Mouse (Mus musculus) cerebellum, postnatal 4 days (tissue): ENCODE results near the gene Olfr97.
"Not testable (repeated sequence)": the region's sequence is repeated elsewhere in the genome, so short reads cannot be mapped to it uniquely, and the experiment has no call there.

Source experiments
- DNase-seq, 2 experiments: peaks; one replicate each; pipeline ENCODE4 v3.0.0; 2022; ENCODE audit warnings: low spot score in 2 of 2, mixed read lengths in 1 of 2

The Olfr97 gene

GRCm38 (mm10) chr17:37237230-37237629, at the start of gene Olfr97:
Olfr97 (minus strand) TSS chr17:37237330.
- DNase-seq, result not testable (repeated sequence)

GRCm38 (mm10) chr17:37283360-37283759, 46.2 kb upstream of the Olfr97 start, which contains the start of gene Olfr99:
Olfr99 (minus strand) TSS chr17:37283460.
- DNase-seq, result no peak

- no peak for DNase-seq
Measured at GRCm38 (mm10) chr17:37280331-37280730, 43.2 kb upstream of the Olfr97 start.

DNA sequence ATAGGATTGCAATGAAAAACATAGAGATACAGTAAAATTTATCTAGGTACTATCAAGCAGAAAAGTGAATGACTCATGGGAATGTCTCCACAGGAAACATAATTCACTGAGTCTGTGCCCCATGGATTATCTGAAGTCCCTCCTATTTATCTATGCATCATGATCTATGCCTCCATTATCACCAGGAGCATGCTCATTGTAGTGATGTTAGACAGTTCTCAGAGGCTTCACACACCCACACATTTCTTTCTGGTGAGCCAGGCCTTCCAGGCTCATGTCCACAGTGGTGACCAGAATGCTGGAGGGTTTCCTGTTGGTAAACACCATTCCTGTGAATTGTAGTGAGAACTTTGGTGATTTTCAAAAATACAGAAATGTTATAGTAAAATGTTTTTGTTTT, 39.4 kb upstream of the Olfr97 start:
- DNase-seq, result no peak

- DNase-seq, result no peak
Measured at GRCm38 (mm10) chr17:37275626-37276248, 38.6 kb upstream of the Olfr97 start.

- no peak for DNase-seq
Measured at GRCm38 (mm10) chr17:37270702-37271092, 33.6 kb upstream of the Olfr97 start.

DNA sequence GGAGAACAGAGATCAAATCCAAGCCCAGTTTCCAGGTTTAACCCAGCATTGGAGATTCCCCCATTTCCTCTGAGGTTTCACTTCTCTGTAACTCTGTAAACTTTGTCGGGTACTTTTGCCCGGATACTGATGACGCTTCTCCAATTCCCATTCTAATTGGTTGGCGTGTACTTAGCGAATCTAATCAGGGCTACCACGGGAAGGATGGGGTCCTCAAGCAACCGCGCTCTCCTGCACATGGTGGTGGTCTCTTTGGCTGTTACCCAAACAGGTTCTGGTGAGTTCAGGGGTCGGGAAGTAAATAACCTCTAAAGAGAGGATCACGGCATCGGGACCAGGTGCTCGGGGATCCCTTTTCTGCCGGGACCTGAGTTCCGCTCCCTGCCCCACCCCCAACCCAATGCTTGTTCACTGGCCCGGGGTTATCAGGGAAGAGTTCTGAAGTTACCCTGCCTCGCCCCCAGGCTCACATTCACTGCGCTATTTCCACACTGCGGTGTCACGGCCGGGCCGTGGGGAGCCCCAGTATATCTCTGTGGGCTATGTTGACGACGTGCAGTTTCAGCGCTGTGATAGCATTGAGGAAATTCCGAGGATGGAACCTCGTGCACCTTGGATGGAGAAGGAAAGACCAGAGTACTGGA, 33.0 kb upstream of the Olfr97 start, which contains the start of gene H2-M3:
Gene H2-M3, plus strand, starts transcription at position 163 of the 644 bp plus-strand sequence.
- DNase-seq, result peak; percentile 83 to 87

DNA sequence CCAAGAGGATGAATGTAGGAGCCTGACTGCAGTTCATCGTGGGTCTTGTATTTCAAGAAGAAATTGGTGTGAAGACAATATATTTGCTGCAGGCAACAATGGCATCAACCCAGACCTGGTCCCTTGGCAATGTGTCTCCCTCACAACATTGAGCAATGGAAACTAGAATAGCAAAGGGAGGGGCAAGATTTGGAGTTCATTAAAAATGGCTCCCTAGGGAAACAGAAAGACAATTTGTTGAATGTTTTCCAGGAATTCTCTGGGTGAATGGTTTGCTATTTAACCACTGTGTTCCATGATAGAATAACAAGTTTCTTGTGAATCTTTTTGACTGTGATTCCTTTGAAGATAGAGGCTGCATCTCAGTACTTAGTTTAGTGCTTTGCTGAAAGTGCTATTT, 26.5 kb upstream of the Olfr97 start, which contains the start of gene Olfr98:
Gene Olfr98, minus strand, starts transcription at position 124 of the 400 bp plus-strand sequence.
- no peak for DNase-seq

DNA sequence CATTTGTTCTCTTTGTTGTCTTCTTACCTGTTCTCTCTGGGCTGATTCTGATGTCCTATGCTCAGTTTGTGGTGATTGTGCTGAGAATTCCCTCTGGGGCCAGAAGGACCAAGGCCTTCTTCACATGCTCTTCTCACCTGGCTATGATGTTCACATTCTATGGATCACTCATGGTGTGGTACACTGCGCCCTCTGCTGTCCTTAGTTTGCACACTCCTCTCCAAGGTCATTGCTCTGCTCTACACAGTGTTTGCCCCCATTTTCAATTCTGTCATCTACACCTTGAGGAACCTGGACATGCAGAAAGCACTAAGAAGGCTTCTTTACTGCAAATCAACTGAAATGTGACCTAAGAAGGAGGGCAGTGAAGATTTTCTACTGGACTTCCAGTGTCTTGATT, 13.4 kb upstream of the Olfr97 start:
- DNase-seq, result no peak

DNA sequence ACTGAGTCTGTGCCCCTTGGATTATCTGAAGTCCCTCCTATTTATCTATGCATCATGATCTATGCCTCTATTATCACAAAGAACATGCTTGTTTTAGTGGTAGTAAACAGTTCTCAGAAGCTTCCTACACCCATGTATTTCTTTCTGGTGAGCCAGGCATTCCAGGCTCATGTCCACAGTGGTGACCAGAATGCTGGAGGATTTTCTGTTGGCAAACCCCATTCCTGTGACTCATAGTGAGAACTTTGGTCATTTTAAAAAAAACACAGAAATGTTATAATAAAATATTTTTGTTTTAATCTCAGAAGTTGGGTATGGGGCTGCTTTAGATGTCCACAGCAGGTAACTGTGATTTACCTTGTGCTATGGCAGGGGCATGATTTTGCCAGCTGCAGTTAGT, 12.3 kb upstream of the Olfr97 start:
- no peak for DNase-seq

DNA sequence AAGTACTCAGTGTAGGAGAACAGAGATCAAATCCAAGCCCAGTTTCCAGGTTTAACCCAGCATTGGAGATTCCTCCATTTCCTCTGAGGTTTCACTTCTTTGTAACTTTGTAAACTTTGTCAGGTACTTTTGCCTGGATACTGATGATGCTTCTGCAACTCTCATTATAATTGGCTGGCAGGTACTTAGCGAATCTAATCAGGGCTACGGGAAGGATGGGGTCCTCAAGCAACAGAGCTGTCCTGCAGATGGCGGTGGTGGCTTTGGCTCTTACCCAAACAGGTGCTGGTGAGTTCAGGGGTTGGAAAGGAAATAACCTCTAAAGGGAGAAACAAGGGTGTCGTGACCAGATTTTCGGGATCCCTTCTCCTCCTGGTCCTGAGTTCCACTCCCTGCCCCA, 9.6 kb upstream of the Olfr97 start:
- DNase-seq, result peak in 1 of 2 experiments; percentile 14

- DNase-seq, result no peak
Measured at GRCm38 (mm10) chr17:37242198-37242597, 5.1 kb upstream of the Olfr97 start.

- DNase-seq, result no peak
Measured at GRCm38 (mm10) chr17:37221879-37222278, 15.3 kb downstream of the Olfr97 start.

DNA sequence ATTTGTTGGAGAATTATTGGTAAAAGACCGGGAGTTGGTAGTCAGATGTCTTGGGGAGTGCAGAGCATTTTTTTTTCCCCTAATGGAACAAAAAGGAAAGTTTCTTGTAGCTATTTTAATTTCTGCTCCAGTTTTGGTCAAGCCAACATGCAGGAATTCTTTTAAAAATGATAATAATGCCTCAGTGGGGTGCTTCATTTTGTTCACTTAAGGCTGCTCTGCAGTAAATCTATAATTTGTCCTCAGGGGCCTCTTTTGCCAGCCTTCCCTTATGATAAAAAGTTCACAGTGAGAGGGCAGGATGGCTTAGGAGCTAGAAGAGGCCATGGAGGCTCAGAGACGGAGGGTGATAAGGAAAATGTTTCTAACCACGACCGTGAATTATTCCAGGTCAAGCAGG, 17.3 kb downstream of the Olfr97 start, which contains the start of gene Olfr96:
Gene Olfr96, plus strand, starts transcription at position 301 of the 400 bp plus-strand sequence.
- no peak for DNase-seq

DNA sequence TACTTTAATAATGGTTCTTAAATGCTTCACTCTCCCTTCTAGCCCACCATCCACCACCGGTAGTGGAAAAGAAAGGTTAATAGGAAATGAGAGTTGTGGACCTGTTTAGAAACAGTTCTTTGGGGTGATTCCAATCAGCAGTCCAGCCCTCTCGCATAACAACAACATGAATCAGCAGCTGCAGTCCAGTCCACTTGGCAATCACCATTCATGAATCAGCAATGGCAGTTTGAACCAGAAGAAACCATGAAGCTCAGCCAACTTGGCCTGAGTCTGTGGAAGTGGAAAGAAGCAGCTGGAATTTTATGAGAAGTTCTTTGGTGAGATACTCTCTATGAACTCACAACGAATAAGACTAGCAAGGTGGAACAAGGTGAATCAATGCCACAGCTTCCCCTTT, 18.6 kb downstream of the Olfr97 start:
- DNase-seq, result no peak

DNA sequence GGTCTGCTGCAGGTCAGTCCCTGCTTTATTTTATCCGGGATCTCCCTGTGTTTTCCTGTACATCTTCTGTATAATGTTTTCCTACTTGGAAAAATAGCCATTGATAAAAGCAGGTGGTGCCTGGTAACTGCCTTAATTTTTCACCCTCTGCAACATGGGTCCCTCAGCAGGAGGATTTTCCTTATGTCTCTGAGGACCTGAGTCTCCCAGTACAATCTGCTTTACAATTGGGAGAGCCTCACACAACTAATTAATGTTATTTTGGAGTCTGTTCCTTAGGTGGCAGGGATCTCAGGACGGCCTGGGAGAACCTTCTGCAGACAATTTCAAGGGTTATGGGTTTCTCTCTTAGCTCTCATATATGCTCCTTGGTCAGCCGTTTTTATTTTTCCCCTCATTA, 24.1 kb downstream of the Olfr97 start, which contains the start of gene Olfr95:
Gene Olfr95, minus strand, starts transcription at position 101 of the 400 bp plus-strand sequence.
- DNase-seq, result no peak

- peak in 1 of 2 experiments; percentile 25 for DNase-seq
Measured at GRCm38 (mm10) chr17:37210884-37211768, 26.0 kb downstream of the Olfr97 start.

DNA sequence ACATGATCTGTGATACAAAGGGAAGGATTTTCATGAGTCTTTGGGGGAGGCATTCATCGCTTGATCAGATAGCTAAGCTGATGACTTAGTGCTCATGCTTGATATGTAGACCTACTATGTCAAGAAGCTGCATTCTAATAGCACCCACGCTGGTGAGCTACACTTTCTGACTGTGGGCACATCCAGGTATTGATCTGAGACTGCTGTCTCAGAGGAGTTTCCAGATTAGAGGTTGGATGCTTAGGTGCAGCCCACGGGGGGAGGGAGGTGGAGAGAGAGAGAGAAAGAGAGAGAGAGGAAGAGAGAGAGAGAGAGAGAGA, 33.3 kb downstream of the Olfr97 start:
- DNase-seq, result no peak

DNA sequence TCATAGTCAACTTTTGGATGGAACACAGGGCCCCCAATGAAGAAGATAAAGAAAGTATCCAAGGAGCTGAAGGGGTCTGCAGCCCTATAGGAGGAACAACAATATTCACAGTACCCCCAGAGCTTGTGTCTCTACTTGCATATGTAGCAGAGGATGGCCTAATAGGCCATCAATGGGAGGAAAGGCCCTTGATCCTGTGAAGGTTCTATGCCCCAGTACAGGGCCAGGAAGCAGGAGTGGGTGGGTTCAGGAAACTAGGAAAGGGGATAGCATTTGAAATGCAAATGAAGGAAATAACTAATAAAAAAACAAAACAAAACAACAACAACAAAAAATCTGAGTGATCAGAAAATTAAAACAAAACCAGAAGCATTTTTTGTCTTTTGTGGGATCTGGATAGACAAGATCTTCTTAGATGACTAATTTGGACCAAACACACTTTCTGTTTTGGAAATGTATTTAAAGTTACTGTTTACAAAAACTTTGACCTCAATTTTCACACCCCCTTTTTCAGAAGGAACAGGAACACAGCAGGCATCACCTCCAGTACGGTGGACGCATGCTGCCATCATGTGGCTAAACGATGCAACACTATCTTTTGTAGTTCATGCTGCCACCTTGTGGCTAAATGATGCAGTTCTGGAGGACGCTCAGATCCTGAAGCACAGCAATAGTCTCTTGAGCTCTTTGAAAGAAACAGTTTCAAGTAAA, 33.8 kb downstream of the Olfr97 start:
- peak; percentile 64 to 80 for DNase-seq

DNA sequence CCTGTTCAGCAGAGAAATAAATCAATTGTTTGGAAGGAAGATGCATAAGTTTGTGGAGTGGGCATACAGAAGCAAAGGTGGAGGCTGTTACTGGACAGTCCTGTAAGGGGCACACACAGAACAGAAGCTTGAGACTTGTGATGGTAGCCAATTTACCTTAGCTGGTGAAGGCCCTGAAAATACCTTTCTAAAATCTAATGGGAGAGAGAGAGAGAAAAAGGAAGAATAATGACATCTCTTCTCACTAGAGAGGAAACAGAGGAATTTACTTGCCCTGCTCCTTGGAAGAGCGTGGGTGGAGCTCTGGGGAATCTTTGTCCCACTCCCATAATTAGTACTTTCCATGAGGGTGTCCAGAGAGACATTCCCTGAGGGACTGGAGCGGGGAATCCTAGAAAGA, 36.2 kb downstream of the Olfr97 start, which contains the start of gene Olfr94:
Gene Olfr94, minus strand, starts transcription at position 101 of the 400 bp plus-strand sequence.
- no peak for DNase-seq
